Mouse (Mus musculus): ENCODE results near the gene Ankar. TPM values are rescaled to one million over a fixed set of nuclear protein-coding genes. Genes with fewer than 3 reads are reported as not detected.

The Ankar gene
- polyA plus RNA-seq, 1 experiment = not detected

DNA sequence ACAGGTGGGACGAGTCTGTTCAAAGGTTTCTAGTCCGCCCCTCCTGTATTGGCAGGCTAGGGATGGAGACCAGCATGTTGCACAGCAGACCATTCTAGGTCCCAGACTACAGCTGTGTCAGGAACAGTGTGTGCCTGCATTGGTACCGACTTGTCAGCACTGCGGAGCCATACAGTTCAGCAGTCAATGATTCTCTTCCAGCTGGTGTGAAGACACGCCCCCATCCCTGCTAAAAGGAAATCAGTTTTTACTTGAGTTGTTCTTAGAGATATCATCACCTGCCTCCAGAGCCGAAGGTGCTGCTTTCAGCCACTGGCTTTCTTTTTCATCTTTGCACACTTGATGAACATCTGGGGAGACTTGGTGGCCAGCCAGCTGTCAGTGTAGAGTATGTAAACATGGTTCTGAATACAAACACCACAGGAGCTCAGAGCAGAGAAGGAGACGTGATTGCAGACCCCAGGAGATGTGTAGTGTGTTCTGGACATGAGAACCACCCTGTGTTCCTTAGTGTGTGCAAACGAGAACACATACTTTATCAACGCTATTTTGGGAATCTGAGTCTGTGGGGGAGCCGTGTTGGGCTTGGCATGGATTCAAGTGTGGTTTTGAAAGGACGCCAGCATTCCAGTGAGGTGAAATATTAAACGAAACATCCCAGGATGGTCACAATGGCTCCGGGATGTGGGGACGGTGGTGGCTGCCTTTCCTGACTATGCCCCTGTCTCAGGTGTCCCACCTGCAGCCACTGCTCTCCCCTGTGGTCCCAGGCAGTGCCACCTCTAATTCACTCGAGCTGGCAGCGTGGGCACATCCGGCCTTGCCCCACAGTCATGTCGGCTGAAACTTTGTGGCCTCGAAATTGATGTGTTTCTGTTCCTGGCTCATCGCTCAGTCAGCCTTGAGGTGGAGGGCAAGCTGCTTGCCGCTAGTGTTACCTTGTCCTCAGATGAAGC lies 101.0 kb downstream of the Ankar start:
- TF ChIP-seq POLR2A (IDR thresholded peaks at IDR 0.05; ENCODE audit: extremely low read depth, insufficient read depth, low read length) (no peak), CTCF (IDR thresholded peaks at IDR 0.05; ENCODE audit: extremely low read depth, insufficient read depth, low read length) (no peak)
- Histone ChIP-seq H3K4me1 (ENCODE audit: control insufficient read depth, insufficient read depth, low read length) (no peaks in the 10 kb centered on the region), H3K27ac (ENCODE audit: insufficient read depth, low read length) (no peak overlapping the region), H3K4me3 (ENCODE audit: insufficient read depth, low read length) (no peak overlapping the region)

DNA sequence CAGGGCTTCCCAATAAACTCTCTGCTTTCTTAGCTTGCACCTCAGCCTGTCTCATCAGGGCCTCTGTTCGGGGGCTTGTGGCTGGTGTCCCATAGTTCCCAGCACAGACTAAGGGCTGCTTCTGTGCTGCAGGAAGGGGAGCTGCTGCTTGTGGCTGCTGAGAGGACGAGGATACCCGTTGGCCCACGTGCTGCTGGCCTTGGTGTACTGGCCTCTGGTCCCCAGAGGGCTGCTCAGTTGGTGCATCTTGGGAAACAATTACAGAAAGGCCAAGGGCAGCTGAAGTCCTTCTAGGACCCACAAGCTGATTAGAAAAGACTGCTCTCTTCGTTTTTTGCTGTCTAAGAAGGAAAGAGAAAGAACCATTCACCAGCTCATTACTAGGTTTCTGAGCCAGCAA lies 104.1 kb downstream of the Ankar start:
- no peak for TF ChIP-seq CTCF (IDR thresholded peaks at IDR 0.05; ENCODE audit: extremely low read depth, insufficient read depth, low read length)
- TF ChIP-seq POLR2A (IDR thresholded peaks at IDR 0.05; ENCODE audit: extremely low read depth, insufficient read depth, low read length) = no peak

DNA sequence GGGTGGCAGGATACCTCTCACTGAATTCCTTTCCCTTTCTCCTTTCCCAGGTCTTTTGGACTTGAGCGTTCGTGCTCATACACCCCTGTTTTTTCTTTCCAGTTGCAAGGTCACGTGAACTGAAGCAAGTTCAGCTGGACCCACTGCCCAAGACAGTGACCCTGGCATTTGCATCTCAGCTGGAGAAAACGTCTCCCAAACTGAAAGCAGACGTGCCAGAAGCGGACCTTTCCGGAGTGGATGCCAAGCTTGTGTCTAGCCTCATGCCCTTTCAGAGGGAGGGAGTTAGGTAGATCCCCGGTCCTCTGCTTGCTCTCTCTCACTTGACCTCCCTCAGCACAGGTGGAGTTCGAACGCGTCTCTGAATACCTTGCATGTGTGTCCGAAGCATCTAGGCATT lies 104.7 kb downstream of the Ankar start:
- Histone ChIP-seq H3K4me1 (ENCODE audit: control insufficient read depth, insufficient read depth, low read length) (peaks cover 3% of the 10 kb centered on the region; the same call in 1 of the 2 replicates), H3K4me3 (ENCODE audit: insufficient read depth, low read length) (no peak overlapping the region), H3K27ac (ENCODE audit: insufficient read depth, low read length) (no peak overlapping the region)
- no peak for TF ChIP-seq POLR2A (IDR thresholded peaks at IDR 0.05; ENCODE audit: extremely low read depth, insufficient read depth, low read length)
- no peak for TF ChIP-seq CTCF (IDR thresholded peaks at IDR 0.05; ENCODE audit: extremely low read depth, insufficient read depth, low read length)

More for the DNA sequence above, 104.1 kb downstream of the Ankar start:
- H3K27ac ChIP-seq (ENCODE audit: insufficient read depth, low read length) = no peak overlapping the region
- peaks cover 3% of the 10 kb centered on the region; the same call in 1 of the 2 replicates for H3K4me1 ChIP-seq (ENCODE audit: control insufficient read depth, insufficient read depth, low read length)
- H3K4me3 ChIP-seq (ENCODE audit: insufficient read depth, low read length) = no peak overlapping the region

DNA sequence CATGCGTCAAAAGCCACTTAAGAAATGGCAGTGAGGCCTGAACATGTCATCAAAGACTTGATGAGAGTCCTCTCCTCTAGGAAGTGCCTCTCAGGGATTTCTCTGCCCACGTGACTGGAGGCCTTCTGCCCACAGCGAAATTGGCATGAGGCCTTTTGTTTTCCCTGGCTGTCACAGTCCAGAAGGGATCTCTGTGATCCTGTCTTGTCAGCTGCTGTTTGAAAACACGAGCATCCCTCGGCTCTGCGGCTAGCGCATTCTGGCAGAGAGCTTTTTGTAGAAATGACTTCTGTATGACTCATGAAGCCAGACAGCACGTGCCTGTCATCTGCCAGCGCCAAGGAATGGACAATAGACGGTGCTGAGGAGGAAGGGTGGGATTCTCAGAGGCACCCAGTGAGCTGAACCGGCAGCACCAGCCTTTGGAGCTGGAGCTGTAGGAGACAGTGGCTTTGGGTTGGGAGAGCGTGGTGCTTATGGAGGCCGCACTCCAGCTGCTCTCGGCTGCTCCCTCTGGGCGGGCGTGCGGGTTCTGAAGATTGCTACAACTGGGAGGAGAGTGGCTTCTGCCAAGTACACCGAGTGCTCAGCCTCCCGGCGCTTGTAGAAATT lies 106.9 kb downstream of the Ankar start:
- no peak for TF ChIP-seq CTCF (IDR thresholded peaks at IDR 0.05; ENCODE audit: extremely low read depth, insufficient read depth, low read length)
- no peak for TF ChIP-seq POLR2A (IDR thresholded peaks at IDR 0.05; ENCODE audit: extremely low read depth, insufficient read depth, low read length)
- Histone ChIP-seq H3K27ac (ENCODE audit: insufficient read depth, low read length) (peak overlapping the region; percentile 31; the same call in 1 of the 2 replicates), H3K4me1 (ENCODE audit: control insufficient read depth, insufficient read depth, low read length) (peaks cover 3% of the 10 kb centered on the region; the same call in 1 of the 2 replicates), H3K4me3 (ENCODE audit: insufficient read depth, low read length) (no peak overlapping the region)

Other genes starting within 250 kb of the Ankar start
- gene March4, start 163.6 kb downstream of the Ankar start, polyA plus RNA-seq (2012; rRNA removed) = 5.4 and 5.7 TPM in 2 replicates
- gene Smarcal1, start 117.3 kb downstream of the Ankar start, polyA plus RNA-seq (2012; rRNA removed) = 39.9 and 40.0 TPM in 2 replicates
- 789 and 839 TPM in 2 replicates for gene Rpl37a, start 10.7 kb upstream of the Ankar start, polyA plus RNA-seq (2012; rRNA removed)
- 63.0 and 76.3 TPM in 2 replicates for gene Igfbp2, start 123.9 kb upstream of the Ankar start, polyA plus RNA-seq (2012; rRNA removed)
- 60.2 and 64.2 TPM in 2 replicates for gene Igfbp5, start 174.3 kb upstream of the Ankar start, polyA plus RNA-seq (2012; rRNA removed)

Data from cortical plate, adult 2 months (tissue).